Mouse (Mus musculus) layer of hippocampus, adult 9-11 months (tissue): ENCODE data around the gene Fam193b.
A peak's percentile ranks its signal among the peaks of the same experiment; 100 is the strongest.

Experiments used
- DNase-seq: peaks from one replicate; pipeline ENCODE4 v3.0.0; 2022

Fam193b gene

DNA sequence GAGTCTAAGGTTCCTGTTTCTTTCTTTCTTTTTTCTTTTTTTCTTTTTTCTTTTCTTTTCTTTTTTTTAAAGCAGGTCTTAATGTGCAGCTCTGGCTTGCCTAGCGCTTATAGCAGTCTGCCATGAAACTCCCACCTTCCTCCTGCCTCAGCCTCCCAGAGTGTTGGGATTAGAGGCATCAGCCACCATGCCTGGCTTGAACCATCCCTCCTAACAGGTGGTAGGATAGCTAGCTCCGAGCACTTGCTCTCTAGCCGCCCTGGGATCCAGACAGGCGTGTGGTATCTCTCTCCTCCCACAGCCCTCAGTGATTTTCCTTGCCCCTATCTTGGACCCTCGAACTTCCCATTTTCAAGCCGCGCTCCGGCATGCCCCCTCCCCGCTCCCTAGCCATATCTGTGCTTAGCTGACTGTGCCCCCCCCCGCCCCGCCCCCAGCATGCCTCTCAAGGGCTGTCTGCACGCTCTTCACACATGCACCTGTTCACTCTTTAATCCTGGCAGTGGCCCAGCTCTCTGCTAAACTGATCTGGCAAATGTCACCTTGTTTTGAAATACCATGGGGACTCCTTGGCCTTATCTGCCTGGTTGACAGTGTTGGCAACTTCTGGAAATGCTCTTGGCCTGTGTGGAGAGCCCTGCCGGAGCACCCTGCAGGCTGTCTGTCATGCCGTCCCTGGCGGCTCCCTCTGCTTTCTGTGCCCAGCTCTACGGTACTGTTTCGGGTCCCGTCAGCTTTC lies 75.9 kb downstream of the Fam193b start:
- DNase-seq = peak; percentile 61

DNA sequence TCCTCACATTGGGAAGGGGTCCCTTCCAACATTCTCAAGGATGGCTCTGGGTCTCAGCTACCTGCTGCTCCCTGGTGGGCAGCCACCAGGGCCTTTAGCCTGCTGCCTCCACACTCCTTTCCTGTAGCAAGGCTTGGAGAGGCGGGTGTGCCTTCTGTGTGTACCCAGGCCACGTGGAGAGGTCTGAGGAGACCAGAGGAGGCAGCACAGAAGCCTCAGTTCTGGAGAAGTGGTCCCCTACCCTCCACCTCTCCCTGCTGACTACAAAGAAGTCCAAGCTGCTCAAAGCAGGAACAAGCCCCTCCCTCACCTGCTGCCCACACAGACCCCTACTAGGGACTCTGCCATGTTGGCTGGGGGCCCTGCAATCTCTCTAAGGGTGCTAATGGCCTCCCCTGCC lies 76.7 kb downstream of the Fam193b start:
- no peak for DNase-seq
